Mouse (Mus musculus) stomach, embryonic 16.5 days (tissue): ENCODE results near the gene Hspb9. TPM values are rescaled to one million over a fixed set of nuclear protein-coding genes. Genes with fewer than 3 reads are reported as not detected.

Experiments used
- ATAC-seq: fragments of 200-750 bp; cut with Nextera tagmentation; 2 replicates; pipeline ENCODE4 v1.8.0; 2017; ENCODE audit warnings: moderate number of reproducible peaks, moderate TSS enrichment; ENCODE audit not compliant: insufficient read depth, low FRiP score
- H3K27ac ChIP-seq: fragments of 300-500 bp; sonication (generic); 2 replicates; pipeline ENCODE4 v1.5.1; 2014; ENCODE audit warnings: low read length
- H3K27me3 ChIP-seq: fragments of 300-500 bp; sonication (generic); 2 replicates; pipeline ENCODE4 v1.6.1; 2014; ENCODE audit warnings: low read length, control low read depth, mixed read lengths; ENCODE audit not compliant: control insufficient read depth, insufficient read depth
- H3K36me3 ChIP-seq: fragments of 300-500 bp; sonication (generic); 2 replicates; pipeline ENCODE4 v1.6.1; 2014; ENCODE audit warnings: low read length; ENCODE audit not compliant: control insufficient read depth, insufficient read depth
- H3K4me1 ChIP-seq: fragments of 300-500 bp; sonication (generic); 2 replicates; pipeline ENCODE4 v1.6.1; 2014; ENCODE audit warnings: low read length, control low read depth, mixed read lengths; ENCODE audit not compliant: control insufficient read depth, insufficient read depth
- H3K4me2 ChIP-seq: fragments of 300-500 bp; sonication (generic); 2 replicates; pipeline ENCODE4 v1.6.1; 2014; ENCODE audit warnings: low read depth, low read length, mixed read lengths
- H3K4me3 ChIP-seq: fragments of 300-500 bp; sonication (generic); replicated peaks from 2 replicates; pipeline ENCODE4 v1.5.1; 2014; ENCODE audit warnings: mild to moderate bottlenecking, low read length
- H3K9ac ChIP-seq: fragments of 300-500 bp; sonication (generic); 2 replicates; pipeline ENCODE4 v1.6.1; 2014; ENCODE audit warnings: low read length
- H3K9me3 ChIP-seq: fragments of 300-500 bp; sonication (generic); replicated peaks from 2 replicates; pipeline ENCODE4 v1.6.1; 2016; ENCODE audit warnings: low read length, control low read depth; ENCODE audit not compliant: control insufficient read depth
- WGBS: fragments of 180-500 bp; shearing (Covaris S2); extraction: QIAGEN DNeasy Blood & Tissue Kit; methylation state at CpG from one replicate; pipeline ENCODE4 v1.1.7; 2014; 5-methylcytosine and 5-hydroxymethylcytosine counted together
- polyA plus RNA-seq: library from polyadenylated mRNA; unstranded; fragments of >200 nt; fragmentation: Nextera tagmentation; extraction: Ambion mirVana; gene quantifications from 2 replicates; pipeline ENCODE4 v1.2.1, GENCODE M21; 2015

The Hspb9 gene
- polyA plus RNA-seq, 1 experiment from 2014 or later, result 0.36 TPM

GRCm38 (mm10) chr11:100757566-100757965, 43.9 kb downstream of the Hspb9 start:
- no peak for ATAC-seq
- Histone ChIP-seq H3K36me3 (no peaks in the 10 kb centered on the region), H3K4me1 (peaks cover 8% of the 10 kb centered on the region), H3K4me2 (no peak overlapping the region), H3K9ac (no peak overlapping the region), H3K27me3 (peaks cover 29% of the 10 kb centered on the region), H3K4me3 (no peak overlapping the region), H3K9me3 (no peaks in the 10 kb centered on the region), H3K27ac (no peak overlapping the region)
- 82% methylated on average over 12 of the region's 12 CpGs for WGBS

GRCm38 (mm10) chr11:100758707-100759610, 45.3 kb downstream of the Hspb9 start:
- 0 out of 2 replicates have a peak, but pooled peaks have one; percentile 22 for ATAC-seq
- Histone ChIP-seq H3K9me3 (no peaks in the 10 kb centered on the region), H3K9ac (no peak overlapping the region), H3K4me2 (peak overlapping the region; percentile 52), H3K4me1 (peaks cover 8% of the 10 kb centered on the region), H3K36me3 (no peaks in the 10 kb centered on the region), H3K27me3 (peaks cover 34% of the 10 kb centered on the region), H3K27ac (no peak overlapping the region), H3K4me3 (peak overlapping the region; percentile 34)
- WGBS, result 2% methylated on average over 35 of the region's 35 CpGs

GRCm38 (mm10) chr11:100759611-100760233, 46.1 kb downstream of the Hspb9 start, which contains the start of gene Kcnh4:
Kcnh4 (minus strand) TSS chr11:100759942.
- H3K36me3 ChIP-seq, result no peaks in the 10 kb centered on the region
- ATAC-seq, result no peak
- no peaks in the 10 kb centered on the region for H3K9me3 ChIP-seq
- H3K4me2 ChIP-seq, result peak within 1 kb of the TSS; percentile 52
- no peak within 1 kb of the TSS for H3K9ac ChIP-seq
- peak within 1 kb of the TSS; percentile 34 for H3K4me3 ChIP-seq
- peaks cover 8% of the 10 kb centered on the region for H3K4me1 ChIP-seq
- peaks cover 34% of the 10 kb centered on the region for H3K27me3 ChIP-seq
- no peak within 1 kb of the TSS for H3K27ac ChIP-seq
- under 1% methylated on average over 51 of the region's 51 CpGs for WGBS

GRCm38 (mm10) chr11:100761547-100762045, 47.9 kb downstream of the Hspb9 start:
- Histone ChIP-seq H3K36me3 (no peaks in the 10 kb centered on the region), H3K27ac (no peak overlapping the region), H3K9me3 (no peaks in the 10 kb centered on the region), H3K4me2 (peak overlapping the region; percentile 82), H3K27me3 (peaks cover 34% of the 10 kb centered on the region), H3K9ac (peak overlapping the region; percentile 65), H3K4me1 (peaks cover 8% of the 10 kb centered on the region), H3K4me3 (peak overlapping the region; percentile 52)
- WGBS, result 1% methylated on average over 27 of the region's 27 CpGs
- ATAC-seq, result peak; percentile 44; the same call in 1 of the 2 replicates

DNA sequence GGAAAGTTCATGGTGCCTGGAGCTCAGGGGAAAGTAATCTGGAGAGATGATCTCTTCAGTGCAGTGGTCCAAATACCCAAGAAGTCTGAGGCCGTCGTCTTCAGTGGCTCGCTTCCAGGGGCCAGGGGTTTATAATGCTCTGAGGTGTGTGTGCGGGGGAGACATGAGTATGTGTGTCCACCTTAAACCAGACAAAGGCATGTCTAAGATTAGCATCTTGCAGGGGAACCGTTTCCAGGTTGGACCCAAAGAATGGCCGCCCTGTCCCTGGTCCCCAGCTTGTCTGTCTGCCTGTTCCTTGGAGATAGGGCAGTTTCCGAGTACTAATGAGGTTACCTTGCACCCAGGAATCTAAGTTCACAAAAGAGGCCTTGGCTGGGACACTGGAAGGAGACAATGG, 49.2 kb downstream of the Hspb9 start, which contains the start of gene Hcrt:
TSS of gene Hcrt (minus strand) at position 101 of the 400 bp plus-strand sequence.
- peak within 1 kb of the TSS; percentile 52 for H3K4me3 ChIP-seq
- 83% methylated on average over 7 of the region's 7 CpGs for WGBS
- no peak within 1 kb of the TSS for H3K27ac ChIP-seq
- no peaks in the 10 kb centered on the region for H3K36me3 ChIP-seq
- peak within 1 kb of the TSS; percentile 82 for H3K4me2 ChIP-seq
- H3K9me3 ChIP-seq, result no peaks in the 10 kb centered on the region
- H3K27me3 ChIP-seq, result peaks cover 34% of the 10 kb centered on the region
- H3K9ac ChIP-seq, result peak within 1 kb of the TSS; percentile 65
- ATAC-seq, result no peak
- peaks cover 8% of the 10 kb centered on the region for H3K4me1 ChIP-seq

Other genes starting within 250 kb of the Hspb9 start
- gene Klhl11, start 241.1 kb upstream of the Hspb9 start, polyA plus RNA-seq, result 7.4 and 7.5 TPM in 2 replicates
- gene Acly, start 185.8 kb upstream of the Hspb9 start, polyA plus RNA-seq, result 178 and 192 TPM in 2 replicates
- 0.40 and 0.60 TPM in 2 replicates for gene Ttc25, start 168.2 kb upstream of the Hspb9 start, polyA plus RNA-seq
- gene Cnp, start 138.9 kb upstream of the Hspb9 start, polyA plus RNA-seq, result 38.9 and 40.6 TPM in 2 replicates
- 60.7 and 67.1 TPM in 2 replicates for gene Nkiras2, start 94.6 kb upstream of the Hspb9 start, polyA plus RNA-seq
- 209 and 214 TPM in 2 replicates for gene Dnajc7, start 93.7 kb upstream of the Hspb9 start, polyA plus RNA-seq
- gene Zfp385c, start 21.4 kb upstream of the Hspb9 start, polyA plus RNA-seq, result 0.19 and 0.27 TPM in 2 replicates
- gene Dhx58, start 9.6 kb upstream of the Hspb9 start, polyA plus RNA-seq, result 2.8 and 3.6 TPM in 2 replicates
- gene Kat2a, start 1.4 kb upstream of the Hspb9 start, polyA plus RNA-seq, result 40.6 and 41.5 TPM in 2 replicates
- 33.2 and 33.9 TPM in 2 replicates for gene Rab5c, start 24.4 kb downstream of the Hspb9 start, polyA plus RNA-seq
- 0.14 and 0.22 TPM in 2 replicates for gene Kcnh4, start 46.1 kb downstream of the Hspb9 start, polyA plus RNA-seq
- not detected in 2 replicates for gene Hcrt, start 49.1 kb downstream of the Hspb9 start, polyA plus RNA-seq
- 6.5 and 7.2 TPM in 2 replicates for gene Ghdc, start 57.1 kb downstream of the Hspb9 start, polyA plus RNA-seq
- 26.2 and 27.4 TPM in 2 replicates for gene Stat5b, start 136.9 kb downstream of the Hspb9 start, polyA plus RNA-seq
- gene Stat5a, start 145.5 kb downstream of the Hspb9 start, polyA plus RNA-seq, result 12.0 and 14.0 TPM in 2 replicates
- gene Stat3, start 225.7 kb downstream of the Hspb9 start, polyA plus RNA-seq, result 47.2 and 56.1 TPM in 2 replicates